Mouse (Mus musculus): ENCODE measurements around the gene Col8a2.
A peak's percentile ranks its signal among the peaks of the same experiment; 100 is the strongest.

Col8a2 gene

GRCm38 (mm10) chr4:126301584-126302309 is 15.2 kb downstream of the Col8a2 start:
- DNase-seq (ENCODE audit: low spot score in 2 of 2), result no peak

DNA sequence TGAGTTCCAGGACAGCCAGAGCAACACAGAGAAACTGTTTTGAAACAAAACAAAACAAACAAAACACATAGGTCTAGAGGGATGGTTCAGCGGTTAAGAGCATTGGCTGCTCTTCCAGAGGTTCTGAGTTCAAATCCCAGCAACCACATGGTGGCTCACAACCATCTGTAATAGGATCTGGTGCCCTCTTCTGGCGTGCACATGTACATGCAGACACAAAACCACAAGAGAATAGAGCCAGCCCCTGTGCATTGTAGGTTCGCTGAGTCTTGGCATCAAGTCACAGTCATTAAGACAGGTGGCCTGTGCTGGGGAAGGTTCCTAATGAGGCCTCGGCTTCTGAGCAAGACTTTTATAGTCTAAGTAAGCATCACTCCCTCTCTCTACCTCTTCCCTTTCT is 17.3 kb downstream of the Col8a2 start:
- no peak for DNase-seq (ENCODE audit: low spot score in 2 of 2)

GRCm38 (mm10) chr4:126305428-126305827 is 18.8 kb downstream of the Col8a2 start:
- no peak for DNase-seq (ENCODE audit: low spot score in 2 of 2)

DNA sequence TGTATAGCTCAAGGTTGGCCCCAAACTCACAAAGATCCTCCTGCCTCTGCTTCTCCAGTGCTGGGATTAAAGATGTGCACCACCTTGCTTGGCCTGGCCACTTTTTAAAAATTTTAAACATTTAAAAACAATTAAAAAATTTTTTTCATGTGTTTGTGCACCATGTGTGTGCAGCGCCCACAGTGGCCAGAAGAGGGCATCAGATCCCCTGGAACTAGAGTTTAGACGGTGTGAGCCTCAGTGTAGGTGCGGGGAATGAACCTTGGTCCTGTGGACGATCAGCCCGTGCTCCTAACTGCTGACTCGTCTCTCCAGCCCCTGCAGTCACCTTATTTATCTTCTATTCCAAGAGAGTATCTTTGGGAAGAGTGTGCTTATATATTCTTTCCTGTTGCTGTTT is 19.5 kb downstream of the Col8a2 start:
- no peak for DNase-seq (ENCODE audit: low spot score in 2 of 2)

DNA sequence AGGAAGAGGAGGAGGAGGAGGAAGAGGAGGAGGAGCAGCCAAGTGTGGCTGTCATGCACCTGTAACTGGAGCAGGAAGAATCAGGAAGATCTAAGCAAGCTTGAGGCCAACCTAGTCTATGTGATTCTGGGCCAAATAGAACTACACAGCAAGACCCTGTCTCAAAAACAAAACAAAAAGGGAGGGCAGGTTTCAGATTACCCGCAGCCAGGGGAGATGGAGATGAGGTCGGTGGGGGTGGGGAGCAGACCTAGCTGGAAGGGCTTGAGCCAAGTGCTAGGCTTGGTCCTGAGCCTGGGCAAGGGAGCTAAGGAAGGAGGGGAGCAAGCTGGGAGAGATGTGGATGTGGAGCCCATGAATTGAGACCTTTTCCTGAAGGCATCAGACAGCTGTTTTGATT is 20.2 kb downstream of the Col8a2 start:
- no peak for DNase-seq (ENCODE audit: low spot score in 2 of 2)

DNA sequence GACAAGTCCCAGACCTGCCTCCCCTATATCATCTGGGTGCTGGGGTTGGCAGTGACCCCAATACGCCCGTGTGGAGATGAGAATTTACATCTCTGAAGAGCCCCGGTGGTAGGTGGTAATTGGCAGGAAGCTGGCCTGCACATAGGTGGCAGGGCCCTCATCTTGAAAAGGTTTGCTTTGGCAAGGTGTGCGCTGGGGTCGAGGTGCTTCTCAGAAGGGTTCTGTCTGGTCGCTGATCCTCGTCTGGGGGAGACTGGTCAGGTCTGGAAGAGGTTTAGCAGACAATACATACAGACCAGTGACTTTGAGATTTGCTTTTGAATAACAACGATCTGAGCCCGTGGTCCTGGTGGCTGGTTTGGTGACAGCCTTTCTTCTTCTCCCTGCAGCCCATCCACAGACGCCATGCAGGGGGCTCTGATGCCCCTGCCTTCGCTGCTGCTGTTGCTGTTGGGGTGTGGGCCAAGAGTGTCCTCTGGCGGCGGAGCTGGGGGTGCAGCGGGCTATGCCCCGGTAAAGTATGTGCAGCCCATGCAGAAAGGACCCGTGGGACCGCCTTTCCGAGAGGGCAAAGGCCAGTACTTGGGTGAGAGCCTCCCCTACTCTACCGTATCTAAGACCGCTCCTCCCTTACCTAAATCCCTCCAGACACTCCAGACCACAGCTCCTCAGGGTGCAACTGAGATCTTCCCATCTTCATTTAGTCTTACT is 22.8 kb downstream of the Col8a2 start:
- DNase-seq (ENCODE audit: low spot score in 2 of 2), result peak in 1 of 2 experiments; percentile 39

DNA sequence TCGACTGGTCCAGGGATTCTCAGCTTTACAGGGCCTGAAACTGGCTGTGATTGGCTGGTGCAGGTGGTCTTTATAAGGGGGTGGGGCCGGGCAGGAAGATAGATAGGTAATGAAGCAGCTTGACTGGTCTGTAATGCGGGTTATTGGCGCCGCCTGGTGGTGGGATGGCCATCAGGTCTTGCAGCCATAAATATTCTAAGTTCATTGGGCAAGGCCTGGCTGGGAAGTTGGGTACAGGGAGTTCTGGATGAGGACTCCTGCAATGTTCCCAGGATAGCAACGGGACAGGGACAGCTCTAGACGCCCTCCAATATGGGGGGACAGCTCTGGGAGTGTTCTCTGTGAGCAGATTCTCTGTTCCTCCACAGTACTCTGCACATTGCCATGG is 23.3 kb downstream of the Col8a2 start:
- DNase-seq (ENCODE audit: low spot score in 2 of 2), result peak; percentile 75 to 83

DNA sequence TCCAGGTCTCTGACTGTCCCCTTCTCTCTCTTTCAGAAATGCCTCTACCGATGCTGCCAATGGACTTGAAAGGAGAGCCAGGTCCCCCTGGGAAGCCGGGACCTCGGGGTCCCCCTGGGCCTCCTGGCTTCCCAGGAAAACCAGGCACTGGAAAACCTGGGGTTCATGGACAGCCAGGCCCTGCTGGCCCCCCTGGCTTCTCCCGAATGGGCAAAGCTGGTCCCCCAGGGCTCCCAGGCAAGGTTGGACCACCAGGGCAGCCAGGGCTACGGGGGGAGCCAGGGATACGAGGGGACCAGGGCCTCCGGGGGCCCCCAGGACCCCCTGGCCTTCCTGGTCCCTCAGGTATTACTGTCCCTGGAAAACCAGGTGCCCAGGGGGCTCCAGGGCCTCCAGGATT is 23.8 kb downstream of the Col8a2 start:
- no peak for DNase-seq (ENCODE audit: low spot score in 2 of 2)

GRCm38 (mm10) chr4:126311566-126312200 is 25.1 kb downstream of the Col8a2 start:
- no peak for DNase-seq (ENCODE audit: low spot score in 2 of 2)

GRCm38 (mm10) chr4:126313202-126313601 is 26.6 kb downstream of the Col8a2 start:
- no peak for DNase-seq (ENCODE audit: low spot score in 2 of 2)

DNA sequence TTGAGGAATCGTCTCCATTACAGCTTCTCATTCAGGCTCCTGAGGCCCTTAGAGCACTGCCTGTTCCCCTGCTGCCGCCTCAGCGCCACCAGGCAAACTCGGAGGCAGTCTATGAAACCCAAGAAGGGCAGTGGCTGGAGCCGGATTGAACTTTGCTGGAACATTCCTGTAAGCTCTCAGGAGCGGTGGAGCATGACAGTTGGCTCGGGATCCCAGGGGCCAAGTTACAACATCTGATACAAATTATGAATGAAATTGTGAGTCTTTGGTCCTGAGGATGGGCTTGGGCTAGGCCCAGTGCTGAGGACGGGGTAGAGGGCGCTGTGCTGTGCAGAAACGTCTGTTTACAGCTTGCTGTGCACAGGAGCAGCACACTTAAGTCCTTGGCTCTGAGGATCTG is 27.8 kb downstream of the Col8a2 start:
- DNase-seq (ENCODE audit: low spot score in 2 of 2), result no peak

DNA sequence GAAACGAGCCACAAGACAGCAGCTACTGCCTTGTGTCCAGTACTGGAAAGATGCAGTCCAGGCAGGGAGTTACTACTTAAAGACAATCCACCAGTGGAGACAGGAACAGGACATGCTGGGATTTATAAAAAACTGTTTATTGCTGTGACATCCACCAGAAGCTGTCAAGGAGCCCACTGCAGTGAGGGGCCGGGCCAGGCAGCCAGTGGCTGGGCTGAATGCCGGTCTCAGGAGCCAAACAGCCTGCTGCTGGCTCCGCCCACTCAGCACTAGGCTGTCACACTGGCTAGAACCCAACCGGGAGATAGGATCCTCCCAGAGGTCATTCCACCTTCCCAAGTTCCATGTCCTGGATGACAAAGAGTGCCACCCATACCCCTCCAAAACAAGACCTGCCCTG is 29.3 kb downstream of the Col8a2 start:
- DNase-seq (ENCODE audit: low spot score in 2 of 2), result no peak

DNA sequence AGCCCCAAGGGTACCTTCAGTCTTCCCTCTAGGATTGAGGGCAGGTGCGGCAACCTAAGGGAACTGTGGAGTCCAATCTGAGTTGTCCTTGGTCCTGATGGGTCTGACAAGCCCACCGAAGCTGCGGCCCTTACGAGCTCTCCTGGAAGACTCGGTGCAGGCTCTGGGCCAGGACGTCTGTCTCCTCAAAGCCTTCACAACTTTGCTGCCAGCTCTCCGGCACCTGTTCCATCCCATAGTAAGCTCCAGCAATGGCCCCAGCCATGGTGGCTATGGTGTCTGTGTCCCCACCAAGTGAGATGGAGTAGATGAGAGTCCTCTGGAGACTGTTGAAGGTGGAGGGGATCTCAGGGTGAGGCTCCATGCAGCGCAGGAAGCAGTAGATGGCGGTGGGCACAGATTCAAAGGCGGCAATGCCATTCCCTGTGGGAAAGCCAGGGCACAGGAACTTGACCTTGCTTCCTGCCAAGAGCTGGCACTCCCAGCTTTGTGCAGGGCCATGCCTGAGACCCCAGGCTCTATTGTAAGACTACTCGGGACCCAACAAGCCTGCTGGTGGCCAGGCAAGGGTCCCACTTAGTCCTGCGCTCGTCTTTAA is 29.9 kb downstream of the Col8a2 start:
- no peak for DNase-seq (ENCODE audit: low spot score in 2 of 2)

GRCm38 (mm10) chr4:126319806-126320205 is 33.2 kb downstream of the Col8a2 start:
- no peak for DNase-seq (ENCODE audit: low spot score in 2 of 2)

GRCm38 (mm10) chr4:126321111-126321853 is 34.7 kb downstream of the Col8a2 start, which contains the start of gene Adprhl2:
Gene Adprhl2 (minus strand): TSS chr4:126321703.
- peak; percentile 97 to 98 for DNase-seq (ENCODE audit: low spot score in 2 of 2)

DNA sequence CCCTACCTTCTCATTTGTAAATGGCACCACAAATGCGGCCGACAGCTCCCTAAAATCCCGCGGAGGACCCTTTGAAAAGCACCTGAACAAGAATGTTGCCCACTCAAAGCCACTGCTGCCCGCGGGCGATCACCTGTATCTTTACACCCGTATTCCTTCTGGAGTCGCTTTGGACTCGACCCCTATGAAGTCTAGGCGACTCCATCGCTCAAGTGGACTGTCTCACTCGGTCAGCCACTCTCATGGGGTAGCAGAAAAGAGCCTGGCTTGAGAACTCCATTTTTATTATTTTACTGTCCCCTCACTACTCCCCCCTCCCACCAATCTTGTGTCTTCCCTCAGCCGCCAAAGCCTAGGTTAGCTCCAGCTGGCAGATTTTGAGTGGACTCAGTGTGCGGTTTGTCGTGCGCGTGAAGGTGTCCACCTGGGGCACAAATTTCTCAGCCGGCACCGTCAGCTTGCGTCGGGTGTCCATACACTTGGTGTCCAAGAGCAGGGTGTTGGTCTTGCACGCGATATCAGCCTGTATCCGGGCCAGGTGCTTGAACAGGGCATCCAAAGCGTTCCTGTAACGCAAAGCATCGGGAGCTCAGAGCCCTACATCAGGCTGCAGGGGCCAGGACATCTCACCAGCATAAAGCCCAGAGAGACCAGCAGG is 35.4 kb downstream of the Col8a2 start:
- DNase-seq (ENCODE audit: low spot score in 2 of 2), result no peak

- DNase-seq (ENCODE audit: low spot score in 2 of 2), result no peak
Measured at GRCm38 (mm10) chr4:126322646-126323045, 36.1 kb downstream of the Col8a2 start.

DNA sequence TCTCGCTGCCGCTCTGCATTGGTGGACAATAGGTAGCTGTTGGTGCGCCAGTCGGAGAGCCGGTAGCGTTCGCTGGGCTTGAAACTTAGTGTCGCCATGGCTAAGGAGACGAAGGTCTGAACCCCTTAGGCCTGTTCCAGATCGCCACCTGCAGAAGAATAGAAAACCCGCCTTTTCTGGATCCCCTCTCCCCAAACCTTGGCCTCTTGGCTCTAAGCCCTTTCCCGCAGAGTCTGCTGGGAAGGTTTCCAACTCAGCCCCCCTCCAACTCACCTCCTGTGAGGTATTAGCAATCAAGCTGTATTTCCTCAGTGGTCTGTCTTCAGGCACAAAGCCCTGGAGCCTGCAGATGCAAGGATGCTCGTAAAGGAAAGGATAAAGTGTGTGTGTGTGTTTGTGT is 38.3 kb downstream of the Col8a2 start:
- no peak for DNase-seq (ENCODE audit: low spot score in 2 of 2)

DNA sequence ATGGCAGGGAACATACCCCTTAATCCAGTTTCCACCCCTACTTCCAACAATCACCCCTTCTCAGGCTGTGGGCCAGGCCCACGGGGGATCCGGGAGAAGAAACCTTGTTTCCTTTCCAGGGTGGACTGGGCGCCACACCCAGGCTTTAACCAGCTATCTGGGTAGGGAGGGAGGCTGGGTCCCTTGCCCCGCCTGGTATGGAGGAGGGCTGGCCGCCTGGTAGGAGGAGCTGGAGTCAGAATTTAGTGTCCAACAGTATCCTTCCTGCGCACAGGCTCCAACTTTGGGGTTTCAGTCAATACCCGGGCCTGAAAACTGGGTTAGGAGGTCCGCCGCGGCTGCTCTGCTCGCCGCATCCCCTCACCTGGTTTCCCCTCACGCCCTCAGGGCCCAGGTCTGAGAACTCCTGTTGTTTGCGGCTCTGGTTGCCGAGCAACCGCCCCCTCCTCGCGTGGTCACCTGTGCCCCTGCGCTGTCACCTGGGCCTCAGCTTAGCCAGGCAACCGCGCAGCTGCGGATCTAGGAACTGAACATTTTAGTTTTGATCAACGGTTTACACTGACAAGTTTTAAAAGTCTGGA is 38.8 kb downstream of the Col8a2 start, which contains the start of gene Tekt2:
Gene Tekt2, minus strand, starts transcription at position 408 of the 581 bp plus-strand sequence.
- DNase-seq (ENCODE audit: low spot score in 2 of 2), result no peak

DNA sequence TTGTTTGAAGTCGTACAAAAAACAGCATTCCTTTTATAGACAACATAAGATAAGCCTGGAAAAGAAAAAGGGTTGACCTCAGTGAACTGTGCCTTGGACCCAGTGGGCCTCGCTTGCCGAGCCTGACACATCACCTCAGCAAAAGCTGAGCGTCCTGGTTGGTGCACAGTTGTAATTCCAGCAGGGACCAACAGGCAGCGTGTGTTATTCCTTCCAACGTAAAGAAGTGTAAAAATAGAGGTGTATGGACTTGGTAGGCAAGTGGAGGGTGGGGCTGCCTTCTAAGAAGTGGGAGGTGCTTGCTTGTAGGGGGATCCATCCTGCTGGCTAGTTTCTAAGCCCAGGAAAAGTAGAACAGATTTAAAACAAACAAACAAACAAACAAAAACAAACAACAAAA is 39.4 kb downstream of the Col8a2 start:
- no peak for DNase-seq (ENCODE audit: low spot score in 2 of 2)

DNA sequence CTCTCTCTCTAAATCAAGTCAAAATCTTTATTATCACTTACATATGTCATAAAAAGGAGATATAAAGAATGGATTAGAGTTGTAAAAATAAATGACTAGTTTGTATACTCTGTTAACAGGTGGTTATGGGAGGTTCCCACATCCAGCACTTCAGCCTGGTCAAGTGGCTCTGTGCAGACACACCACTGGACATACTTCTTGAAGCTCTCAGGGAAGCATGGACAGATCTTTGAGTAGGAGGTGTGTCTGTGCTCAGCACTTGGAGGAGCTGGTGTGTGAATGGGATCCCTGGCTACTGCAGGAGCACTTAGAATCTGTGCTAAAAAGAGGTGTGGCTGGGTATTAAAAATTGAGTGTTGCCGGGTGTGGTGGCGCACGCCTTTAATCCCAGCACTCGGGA is 43.7 kb downstream of the Col8a2 start:
- DNase-seq (ENCODE audit: low spot score in 2 of 2), result no peak
